23 mouse cellular contexts compared by ENCODE assay signal in the genomic region with DNA sequence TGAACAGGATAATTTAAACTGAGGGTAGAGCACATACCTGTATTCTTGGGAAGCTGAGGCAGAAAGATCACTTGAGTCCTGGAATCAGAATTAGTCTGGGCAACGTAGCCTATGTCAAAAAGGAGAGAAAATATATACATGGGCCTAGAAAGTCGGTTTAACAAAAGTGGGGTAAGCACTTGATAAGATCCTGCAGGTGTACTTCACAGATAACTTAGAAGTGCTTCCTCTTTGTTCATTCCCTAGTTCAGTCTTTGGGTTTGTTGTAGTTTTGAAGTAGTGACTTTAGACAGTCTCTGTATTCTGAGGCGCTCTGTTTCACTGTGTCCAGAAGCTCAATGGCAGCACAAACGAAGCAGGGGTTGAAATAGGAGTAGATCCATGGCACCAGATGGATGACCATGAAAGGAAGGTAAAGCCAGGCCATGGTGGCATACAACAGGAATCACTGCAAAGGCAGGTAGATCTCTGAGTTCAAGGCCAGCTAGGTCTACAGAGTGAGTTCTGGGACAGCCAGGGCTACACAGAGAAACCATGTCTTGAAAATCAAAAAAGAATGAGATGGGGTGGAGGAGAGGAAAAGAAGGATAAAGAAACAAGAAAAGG. TPM values are rescaled to one million over a fixed set of nuclear protein-coding genes. Genes with fewer than 3 reads are reported as not detected.
DNase-seq lines count a peak whose midpoint lies in the region; ATAC-seq and TF ChIP-seq lines count a peak whose summit lies in the region.
"Had no signal": no experiment of that assay in that cellular context is flagged by ENCODE, and none has a peak within 500 bp of the region (broad histone marks: within the 10 kb centered on the region; RNA-seq: fewer than 3 reads in every experiment).

No protein-coding gene starts in this region.

- H3K27me3 ChIP-seq in G1E (ENCODE audit: insufficient read depth, low read length): no peaks in the 10 kb centered on the region
- H3K27me3 ChIP-seq: CH12.LX; heart, embryonic 13.5 days; hindbrain, embryonic 12.5 days had no signal

- H3K4me1 ChIP-seq in G1E (ENCODE audit: insufficient read depth, low read depth, low read length): peaks cover 30% of the 10 kb centered on the region
- H3K4me1 ChIP-seq: embryonic facial prominence, embryonic 10.5 days; forebrain, embryonic 10.5 days; heart, embryonic 13.5 days; hindbrain, embryonic 12.5 days had no signal

- no peak for TF ChIP-seq CTCF in G1E (IDR thresholded peaks at IDR 0.05; ENCODE audit: low read depth, low read length)

- H3K36me3 ChIP-seq in G1E (replicated peaks): peaks cover 27% of the 10 kb centered on the region

- H3K9me3 ChIP-seq in G1E (replicated peaks): peaks cover 2% of the 10 kb centered on the region
- H3K9me3 ChIP-seq: embryonic facial prominence, embryonic 10.5 days; forebrain, embryonic 10.5 days; heart, embryonic 13.5 days; hindbrain, embryonic 12.5 days had no signal

- no peak for ATAC-seq in CD4-positive, CD25-positive, alpha-beta regulatory T cell, adult 4 months
- peak; percentile 57 for ATAC-seq in G1E (ENCODE audit: extremely low read depth, insufficient number of reproducible peaks, low FRiP score, poor library complexity, severe bottlenecking)
- 0 out of 2 replicates have a peak, but pooled peaks have one; percentile 26 for ATAC-seq in megakaryocyte-erythroid progenitor cell, adult 5-6 weeks (replicated peaks; ENCODE audit: low FRiP score, low TSS enrichment, poor library complexity, severe bottlenecking)
- ATAC-seq in monocyte, adult 5-6 weeks (replicated peaks; ENCODE audit: insufficient number of reproducible peaks, low FRiP score, low TSS enrichment, poor library complexity, severe bottlenecking): no peak
- ATAC-seq: forebrain, embryonic 14.5 days; hindbrain, embryonic 16.5 days had no signal

- H3K4me3 ChIP-seq in G1E (ENCODE audit: low read depth, low read length): no peak overlapping the region
- H3K4me3 ChIP-seq: embryonic facial prominence, embryonic 10.5 days; erythroblast, embryonic 14.5 days; forebrain, embryonic 10.5 days; gastrocnemius, adult 2 months; heart, embryonic 13.5 days; hindbrain, embryonic 12.5 days had no signal

- DNase-seq in CD4-positive, CD25-positive, alpha-beta regulatory T cell, adult 2 months (ENCODE audit: low read depth, low spot score): peak; percentile 12
- DNase-seq in G1E (ENCODE audit: low spot score): peak; percentile 8
- peak; percentile 26 to 40 for DNase-seq in thymus, postnatal 36 days
- DNase-seq in cerebellum, postnatal 14 days: no peak
- DNase-seq: adrenal gland, postnatal 10 days; B cell, adult 2 months; cerebellum, adult 11-12 months; cerebellum, adult 9-10 months; cerebellum, postnatal 36 days; gastrocnemius, adult 2 months; gastrocnemius, postnatal 25 days; heart, postnatal 36 days had no signal

RNA-seq across cellular contexts. Expression of a gene that starts 54.5 kb away (rescaled TPM):
- polyA plus RNA-seq in CD4-positive, CD25-positive, alpha-beta regulatory T cell, adult 4 months (2017; shearing (Covaris generic)): 10 to 100 TPM; 28.2 to 36.6 TPM
- 25.3 and 29.9 TPM in 2 replicates for total RNA-seq in G1E (2014; fragmentation: Nextera tagmentation)
- total RNA-seq in G1E (2017): 14.9 and 20.0 TPM in 2 replicates
- polyA plus RNA-seq in G1E (2012): 0.50 and 0.87 TPM in 2 replicates
- total RNA-seq in megakaryocyte-erythroid progenitor cell, adult 5-6 weeks (2014; fragmentation: Nextera tagmentation): 5.5 and 20.0 TPM in 2 replicates
- 15.3 and 15.8 TPM in 2 replicates for total RNA-seq in megakaryocyte-erythroid progenitor cell, adult 5-6 weeks (2017)
- total RNA-seq in monocyte, adult 5-6 weeks (2017): 1.2 to 11.4 TPM (median 10.2 TPM) in 3 replicates

RNA-seq across cellular contexts. Expression of a gene that starts 55.0 kb away (rescaled TPM):
- polyA plus RNA-seq in CD4-positive, CD25-positive, alpha-beta regulatory T cell, adult 4 months (2017; shearing (Covaris generic)): 10 to 100 TPM; 37.7 to 52.2 TPM
- 29.0 and 42.8 TPM in 2 replicates for total RNA-seq in G1E (2014; fragmentation: Nextera tagmentation)
- total RNA-seq in G1E (2017): 29.6 and 35.0 TPM in 2 replicates
- polyA plus RNA-seq in G1E (2012): 1.3 and 4.5 TPM in 2 replicates
- total RNA-seq in megakaryocyte-erythroid progenitor cell, adult 5-6 weeks (2014; fragmentation: Nextera tagmentation): 11.7 and 12.8 TPM in 2 replicates
- total RNA-seq in megakaryocyte-erythroid progenitor cell, adult 5-6 weeks (2017): 23.7 and 24.3 TPM in 2 replicates
- total RNA-seq in monocyte, adult 5-6 weeks (2017): 13.2 to 30.6 TPM (median 14.8 TPM) in 3 replicates

Comparison
In these comparisons a context has a peak if more than half of its experiments do, and no peak if none do; other contexts are left out.
1. DNase-seq: peak in CD4-positive, CD25-positive, alpha-beta regulatory T cell, adult 2 months (single experiment), G1E (single experiment) and thymus, postnatal 36 days (2 of 2); none in cerebellum, postnatal 14 days (0 of 2).
2. ATAC-seq: peak in G1E (single experiment) and megakaryocyte-erythroid progenitor cell, adult 5-6 weeks (single experiment); none in CD4-positive, CD25-positive, alpha-beta regulatory T cell, adult 4 months (single experiment) and monocyte, adult 5-6 weeks (single experiment).